Mouse (Mus musculus) left cerebral cortex, adult 11 months (tissue): Measurements from ENCODE around the gene 1700088E04Rik.

Source experiments
- DNase-seq: peaks from one replicate; pipeline ENCODE4 v3.0.0; 2022; ENCODE audit warnings: low spot score

Gene 1700088E04Rik

GRCm38 (mm10) chr15:79131442-79131841 lies 9.6 kb downstream of the 1700088E04Rik start:
- DNase-seq: no peak

- no peak for DNase-seq
Measured at GRCm38 (mm10) chr15:79130782-79131181, 10.3 kb downstream of the 1700088E04Rik start.

- no peak for DNase-seq
Measured at GRCm38 (mm10) chr15:79129311-79129710, 11.7 kb downstream of the 1700088E04Rik start.

- no peak for DNase-seq
Measured at GRCm38 (mm10) chr15:79128208-79128607, 12.8 kb downstream of the 1700088E04Rik start.

GRCm38 (mm10) chr15:79127101-79127500 lies 14.0 kb downstream of the 1700088E04Rik start:
- no peak for DNase-seq

- no peak for DNase-seq
Measured at GRCm38 (mm10) chr15:79126217-79126932, 14.7 kb downstream of the 1700088E04Rik start.

- DNase-seq: no peak
Measured at GRCm38 (mm10) chr15:79124331-79124875, 16.6 kb downstream of the 1700088E04Rik start.

GRCm38 (mm10) chr15:79123751-79124150 lies 17.3 kb downstream of the 1700088E04Rik start:
- no peak for DNase-seq

- no peak for DNase-seq
Measured at GRCm38 (mm10) chr15:79122546-79122945, 18.5 kb downstream of the 1700088E04Rik start.

- DNase-seq: no peak
Measured at GRCm38 (mm10) chr15:79122119-79122518, 18.9 kb downstream of the 1700088E04Rik start.

GRCm38 (mm10) chr15:79119491-79119890 lies 21.6 kb downstream of the 1700088E04Rik start:
- no peak for DNase-seq

- no peak for DNase-seq
Measured at GRCm38 (mm10) chr15:79115276-79115675, 25.8 kb downstream of the 1700088E04Rik start.

GRCm38 (mm10) chr15:79111774-79112173 lies 29.3 kb downstream of the 1700088E04Rik start:
- DNase-seq: no peak

GRCm38 (mm10) chr15:79110528-79110927 lies 30.5 kb downstream of the 1700088E04Rik start:
- DNase-seq: no peak

GRCm38 (mm10) chr15:79110031-79110430 lies 31.0 kb downstream of the 1700088E04Rik start:
- no peak for DNase-seq

GRCm38 (mm10) chr15:79109321-79109934 lies 31.6 kb downstream of the 1700088E04Rik start:
- no peak for DNase-seq

GRCm38 (mm10) chr15:79108421-79109320 lies 32.4 kb downstream of the 1700088E04Rik start, which contains the start of gene Micall1:
TSS of gene Micall1 (plus strand) at chr15:79108898.
- no peak for DNase-seq

GRCm38 (mm10) chr15:79107966-79108365 lies 33.1 kb downstream of the 1700088E04Rik start:
- no peak for DNase-seq

- DNase-seq: no peak
Measured at GRCm38 (mm10) chr15:79105804-79106203, 35.2 kb downstream of the 1700088E04Rik start.

GRCm38 (mm10) chr15:79103264-79103663 lies 37.8 kb downstream of the 1700088E04Rik start:
- DNase-seq: no peak

- DNase-seq: no peak
Measured at GRCm38 (mm10) chr15:79101531-79101930, 39.5 kb downstream of the 1700088E04Rik start.

GRCm38 (mm10) chr15:79100391-79100790 lies 40.7 kb downstream of the 1700088E04Rik start:
- no peak for DNase-seq
